Mouse (Mus musculus): ENCODE data around the gene Cenpa. TPM values are rescaled to one million over a fixed set of nuclear protein-coding genes. Genes with fewer than 3 reads are reported as not detected.
"Not testable (repeated sequence)": the region's sequence is repeated elsewhere in the genome, so short reads cannot be mapped to it uniquely, and the experiment has no call there.

Gene Cenpa
- polyA plus RNA-seq, 1 experiment = 3.5 TPM

DNA sequence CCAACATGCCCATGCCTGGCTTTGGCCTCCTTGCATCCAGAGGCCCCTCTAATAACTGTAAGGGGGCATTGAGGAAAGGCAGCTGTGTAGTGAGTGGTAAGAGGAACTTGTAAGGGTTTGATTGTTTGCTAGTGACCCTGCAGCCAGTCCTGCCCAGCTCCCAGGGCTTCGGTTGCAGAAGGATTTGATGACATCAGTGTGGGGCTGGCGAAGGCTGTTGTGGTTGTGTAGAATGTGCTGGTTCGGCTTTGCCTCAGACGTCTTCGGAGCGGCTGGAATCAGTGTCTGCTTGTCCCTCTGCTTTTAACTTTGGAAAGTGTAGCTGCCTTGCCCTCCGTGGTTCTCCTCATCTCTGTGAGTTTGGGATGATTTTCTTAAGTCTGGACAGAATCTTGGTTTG, 10.2 kb downstream of the Cenpa start:
- DNase-seq (ENCODE audit: extremely low spot score in 1 of 2, low spot score in 1 of 2) = no peak

DNA sequence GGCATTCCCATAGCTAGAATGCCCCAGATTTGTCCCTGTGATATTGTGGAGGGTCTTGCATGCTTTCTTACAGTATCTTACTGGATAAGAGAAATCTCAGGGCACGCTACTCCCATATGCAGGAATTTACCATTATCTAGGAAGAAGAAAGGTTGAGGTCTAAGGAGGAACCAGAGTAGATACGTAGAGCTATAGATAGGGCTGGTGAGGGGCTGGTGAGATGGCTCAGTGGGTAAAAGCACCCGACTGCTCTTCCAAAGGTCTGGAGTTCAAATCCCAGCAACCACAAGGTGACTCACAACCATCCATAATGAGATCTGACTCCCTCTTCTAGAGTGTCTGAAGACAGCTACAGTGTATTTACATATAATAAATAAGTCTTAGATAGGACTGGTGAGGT, 11.5 kb downstream of the Cenpa start:
- not testable (repeated sequence) for DNase-seq (ENCODE audit: extremely low spot score in 1 of 2, low spot score in 1 of 2)

DNA sequence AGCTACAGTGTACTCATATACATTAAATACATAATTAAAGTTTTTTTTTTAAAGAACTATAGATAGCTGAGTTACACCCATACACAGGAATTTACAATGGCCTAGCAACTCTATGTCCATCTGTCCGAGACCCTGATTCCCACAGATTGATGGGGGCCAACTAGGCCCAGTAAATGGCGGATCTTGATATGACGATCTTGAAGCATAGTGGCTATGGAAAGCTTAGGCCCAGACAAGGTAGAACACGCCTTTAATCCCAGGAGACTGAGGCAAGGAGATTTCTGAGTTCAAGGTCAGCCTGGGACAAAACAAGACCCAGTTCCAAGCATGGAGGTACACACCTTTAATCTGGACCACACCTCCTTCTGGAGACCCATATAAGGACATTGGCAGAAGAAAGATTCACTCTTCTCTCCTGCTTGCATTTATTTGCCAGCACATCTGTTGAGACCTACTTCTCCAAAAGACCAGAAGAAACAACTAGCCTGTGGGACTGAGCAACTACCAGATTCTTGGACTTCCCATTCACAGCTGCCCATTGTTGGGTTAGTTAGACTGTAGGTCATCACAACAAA, 12.2 kb downstream of the Cenpa start:
- no peak for DNase-seq (ENCODE audit: extremely low spot score in 1 of 2, low spot score in 1 of 2)

DNA sequence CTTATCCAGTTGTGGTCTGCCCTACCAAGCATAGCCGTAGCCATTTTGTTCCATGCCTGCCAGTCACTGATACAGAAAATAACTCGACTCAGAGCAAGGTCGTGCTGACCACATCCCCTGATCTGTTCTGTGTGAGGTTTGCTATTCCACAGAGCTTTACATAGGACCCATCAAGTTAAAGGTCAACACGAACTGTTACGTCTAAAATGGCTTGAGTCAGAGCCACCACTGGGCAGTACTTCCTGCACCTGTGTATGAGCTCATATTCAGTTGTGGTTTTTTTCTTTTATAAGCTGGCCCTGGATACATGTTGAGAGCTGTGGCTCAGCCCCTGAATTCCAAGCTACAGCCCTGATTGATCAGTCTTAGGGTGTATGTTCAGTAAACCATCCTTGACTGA, 13.0 kb downstream of the Cenpa start:
- no peak for DNase-seq (ENCODE audit: extremely low spot score in 1 of 2, low spot score in 1 of 2)

DNA sequence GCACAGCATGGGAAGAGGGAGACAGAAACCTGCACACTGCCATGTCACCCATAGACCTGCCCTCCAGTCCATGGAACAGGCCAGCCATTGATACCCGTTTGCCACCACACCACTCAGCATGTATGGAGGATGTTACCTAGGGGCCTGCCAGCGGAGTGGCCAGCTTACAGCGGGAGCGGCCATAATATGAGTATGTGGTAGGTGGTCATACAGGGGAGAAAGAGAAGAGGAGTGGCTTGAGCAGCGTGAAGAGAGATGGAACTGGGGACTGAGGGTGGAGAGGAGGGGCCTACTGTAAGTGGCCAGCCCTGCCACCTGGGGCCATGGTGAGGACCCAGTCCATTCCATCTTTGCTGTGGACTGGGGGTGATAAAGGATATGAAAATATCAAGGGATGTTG, 15.4 kb downstream of the Cenpa start:
- DNase-seq (ENCODE audit: extremely low spot score in 1 of 2, low spot score in 1 of 2) = no peak

DNA sequence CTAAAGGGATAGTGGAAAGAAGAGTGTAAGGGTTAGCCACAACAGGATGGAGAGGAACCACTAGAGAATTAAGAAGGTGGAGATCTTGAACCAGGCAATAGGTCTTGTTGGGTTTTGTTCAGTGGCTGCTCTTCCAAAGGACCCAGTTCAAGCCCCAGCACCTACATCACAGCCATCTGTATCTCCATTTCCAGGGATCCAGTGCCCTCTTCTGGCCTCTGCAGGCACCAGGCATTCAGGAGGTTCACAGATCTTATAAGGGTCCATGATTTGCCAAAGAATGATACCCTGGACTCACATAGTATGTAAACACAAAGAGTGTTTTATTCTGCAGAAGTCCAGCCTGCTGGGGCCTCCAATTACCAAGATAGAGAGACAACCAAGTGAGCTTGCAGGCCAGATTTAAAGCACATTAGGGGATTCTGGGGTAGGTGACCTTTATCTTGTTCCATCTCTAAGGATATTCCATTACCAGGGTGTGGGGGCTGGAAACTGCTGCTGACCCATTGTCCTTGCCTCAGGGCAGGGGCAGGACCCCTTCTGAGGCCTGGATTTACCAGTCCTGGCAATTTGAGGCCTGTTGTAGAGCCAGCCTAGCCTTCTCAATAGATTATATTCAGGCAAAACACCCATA, 16.5 kb downstream of the Cenpa start:
- no peak for DNase-seq (ENCODE audit: extremely low spot score in 1 of 2, low spot score in 1 of 2)

DNA sequence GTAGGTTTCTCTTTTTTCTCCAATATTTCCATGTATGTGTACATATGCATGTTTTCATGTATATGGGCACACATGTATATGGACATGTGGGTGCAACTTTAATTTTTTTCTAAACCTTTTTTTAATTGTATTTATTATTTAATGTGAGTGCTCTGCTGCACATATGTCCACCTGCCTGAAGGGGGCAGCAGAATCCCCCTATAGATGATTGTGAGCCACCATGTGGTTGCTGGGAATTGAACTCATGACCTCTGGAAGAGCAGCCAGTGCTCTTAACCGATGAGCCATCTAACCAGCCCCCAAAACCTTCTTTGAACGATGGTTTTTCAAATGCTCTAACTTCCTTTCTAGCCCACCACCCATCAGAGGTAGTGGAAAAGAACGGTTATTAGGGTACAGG, 17.4 kb downstream of the Cenpa start:
- no peak for DNase-seq (ENCODE audit: extremely low spot score in 1 of 2, low spot score in 1 of 2)

DNA sequence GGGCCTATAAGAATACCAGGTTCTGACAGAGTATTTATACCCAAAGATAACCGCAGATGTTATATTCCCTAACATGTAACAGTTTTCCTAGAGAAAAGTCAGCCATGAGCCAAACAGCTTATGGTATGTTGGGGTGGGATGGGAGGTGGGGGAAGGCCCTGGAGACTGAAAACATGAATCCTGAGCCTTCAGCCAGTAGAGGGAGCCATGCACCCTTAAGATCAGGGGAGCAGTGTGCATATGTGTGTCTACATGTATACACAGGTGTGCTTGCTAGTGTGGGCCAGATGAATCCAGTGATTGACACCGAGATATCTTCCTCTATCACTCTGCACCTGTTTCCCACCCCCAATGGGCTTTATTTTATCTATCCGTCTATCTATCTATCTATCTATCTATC, 20.2 kb downstream of the Cenpa start:
- peak in 1 of 2 experiments; percentile 63 for DNase-seq (ENCODE audit: extremely low spot score in 1 of 2, low spot score in 1 of 2)

DNA sequence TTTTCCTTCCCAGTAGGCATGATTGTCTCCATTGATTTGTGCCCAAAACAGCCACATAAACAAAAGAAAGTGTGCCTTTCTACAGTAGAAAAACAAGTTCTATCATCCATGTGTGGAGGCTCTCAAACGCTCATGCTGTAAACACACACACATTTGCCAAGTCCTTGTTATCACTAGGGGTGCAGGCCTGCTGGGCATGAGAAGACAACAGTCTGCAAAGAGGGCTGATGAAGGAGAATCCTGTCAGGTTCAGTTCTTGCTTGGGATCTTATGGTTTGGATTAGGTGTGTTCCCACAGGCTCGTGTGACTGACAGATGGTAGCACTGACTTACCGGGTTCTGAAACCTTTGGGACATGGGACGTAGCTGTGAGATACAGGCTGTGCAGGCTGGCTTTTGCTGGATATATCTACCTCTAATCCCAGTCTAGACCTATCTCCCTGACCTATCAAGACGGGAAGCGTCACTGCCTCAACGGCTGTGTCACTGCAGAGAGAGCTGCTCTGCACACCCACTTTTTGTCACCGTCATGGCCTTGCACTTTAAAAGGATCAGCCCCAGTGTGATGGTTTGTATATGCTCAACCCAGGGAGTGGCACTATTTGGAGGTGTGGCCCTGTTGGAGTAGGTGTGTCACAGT, 33.9 kb downstream of the Cenpa start:
- no peak for DNase-seq (ENCODE audit: extremely low spot score in 1 of 2, low spot score in 1 of 2)

DNA sequence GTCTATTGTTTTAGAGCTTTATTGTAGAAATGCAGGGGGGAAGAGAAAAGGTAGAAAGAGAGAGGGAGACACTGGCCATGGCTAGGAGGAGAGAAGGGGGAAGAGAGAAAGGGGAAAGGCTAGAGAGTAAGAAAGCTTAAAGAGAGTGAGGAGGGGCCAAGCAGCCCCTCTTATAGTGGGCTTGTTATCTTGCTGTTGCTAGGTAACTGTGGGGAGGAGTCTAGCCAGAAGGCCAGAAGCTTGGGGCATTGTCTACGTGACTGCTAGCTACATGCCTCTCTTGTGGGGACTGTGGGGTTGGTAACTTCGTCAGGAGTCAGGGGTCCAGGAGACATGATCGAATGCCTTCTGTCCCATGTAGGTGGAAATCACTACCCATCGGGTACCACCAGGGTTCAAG, 34.8 kb downstream of the Cenpa start:
- not testable (repeated sequence) for DNase-seq (ENCODE audit: extremely low spot score in 1 of 2, low spot score in 1 of 2)

DNA sequence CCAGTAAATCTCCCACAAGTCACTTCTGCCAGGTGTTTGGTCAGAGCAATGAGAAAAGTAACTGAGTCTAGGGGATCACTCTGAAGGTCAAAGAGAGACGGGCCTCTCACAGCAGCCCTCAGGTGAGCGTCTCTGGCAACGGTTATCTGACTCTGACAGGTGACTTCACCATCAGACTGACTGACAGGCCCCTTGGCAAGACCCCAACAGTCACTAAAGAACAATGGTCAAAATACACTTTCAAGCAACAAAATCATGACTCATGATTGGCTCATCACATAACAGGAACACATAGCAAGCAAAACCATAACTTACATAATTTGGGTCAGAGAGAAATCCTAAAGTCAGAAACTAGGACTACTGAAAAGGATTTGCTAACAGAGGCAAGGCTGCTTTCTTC, 35.3 kb downstream of the Cenpa start:
- no peak for DNase-seq (ENCODE audit: extremely low spot score in 1 of 2, low spot score in 1 of 2)

DNA sequence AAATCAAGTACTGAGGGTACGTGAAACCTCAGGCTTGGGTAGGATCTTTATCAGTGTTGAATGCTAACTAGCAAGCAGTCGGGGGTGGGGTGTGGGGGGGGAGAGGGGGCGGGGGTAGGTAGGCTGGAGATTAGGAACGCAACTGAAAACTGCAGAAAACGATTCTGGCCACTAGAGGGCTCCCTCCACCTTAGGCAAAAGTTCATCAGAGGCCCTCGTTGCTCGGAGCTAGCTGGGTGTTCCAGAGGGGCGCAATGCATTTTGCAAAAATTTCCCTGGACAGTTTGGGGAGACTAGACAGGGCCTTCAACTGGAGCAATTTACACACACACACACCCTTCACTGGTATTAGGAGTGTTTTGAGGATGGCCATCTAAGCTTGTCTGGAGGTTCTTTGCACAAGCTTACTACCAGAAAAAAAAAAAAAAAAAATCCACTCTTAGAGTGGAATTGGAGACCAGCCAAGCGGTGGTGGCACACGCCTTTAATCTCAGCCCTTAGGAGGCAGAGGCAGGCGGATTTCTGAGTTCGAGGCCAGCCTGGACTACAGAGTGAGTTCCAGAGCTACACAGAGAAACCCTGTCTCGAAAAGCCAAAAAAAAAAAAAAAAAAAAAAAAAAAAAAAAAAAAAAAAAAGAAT, 43.3 kb downstream of the Cenpa start:
- peak; percentile 55 to 90 for DNase-seq (ENCODE audit: extremely low spot score in 1 of 2, low spot score in 1 of 2)

DNA sequence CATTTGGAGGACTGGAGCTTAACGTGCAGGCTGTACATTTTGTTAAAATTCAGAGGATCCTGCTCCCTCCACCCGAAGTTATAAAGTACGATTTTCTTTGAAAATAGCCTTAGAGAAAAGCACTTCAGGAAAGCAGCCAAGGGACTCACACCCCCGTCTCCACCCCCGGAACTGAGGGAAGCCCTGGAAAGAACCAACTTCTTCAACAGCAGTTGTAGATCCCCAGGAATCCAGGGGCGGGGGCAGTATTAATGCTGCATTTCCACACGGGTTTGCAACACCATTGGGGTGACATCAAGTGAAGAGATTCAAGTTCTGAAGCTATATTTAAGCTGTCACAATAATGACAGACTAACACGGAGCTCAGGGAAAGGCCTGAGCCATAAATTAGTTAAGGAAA, 43.9 kb downstream of the Cenpa start:
- DNase-seq (ENCODE audit: extremely low spot score in 1 of 2, low spot score in 1 of 2) = peak; percentile 52 to 85

DNA sequence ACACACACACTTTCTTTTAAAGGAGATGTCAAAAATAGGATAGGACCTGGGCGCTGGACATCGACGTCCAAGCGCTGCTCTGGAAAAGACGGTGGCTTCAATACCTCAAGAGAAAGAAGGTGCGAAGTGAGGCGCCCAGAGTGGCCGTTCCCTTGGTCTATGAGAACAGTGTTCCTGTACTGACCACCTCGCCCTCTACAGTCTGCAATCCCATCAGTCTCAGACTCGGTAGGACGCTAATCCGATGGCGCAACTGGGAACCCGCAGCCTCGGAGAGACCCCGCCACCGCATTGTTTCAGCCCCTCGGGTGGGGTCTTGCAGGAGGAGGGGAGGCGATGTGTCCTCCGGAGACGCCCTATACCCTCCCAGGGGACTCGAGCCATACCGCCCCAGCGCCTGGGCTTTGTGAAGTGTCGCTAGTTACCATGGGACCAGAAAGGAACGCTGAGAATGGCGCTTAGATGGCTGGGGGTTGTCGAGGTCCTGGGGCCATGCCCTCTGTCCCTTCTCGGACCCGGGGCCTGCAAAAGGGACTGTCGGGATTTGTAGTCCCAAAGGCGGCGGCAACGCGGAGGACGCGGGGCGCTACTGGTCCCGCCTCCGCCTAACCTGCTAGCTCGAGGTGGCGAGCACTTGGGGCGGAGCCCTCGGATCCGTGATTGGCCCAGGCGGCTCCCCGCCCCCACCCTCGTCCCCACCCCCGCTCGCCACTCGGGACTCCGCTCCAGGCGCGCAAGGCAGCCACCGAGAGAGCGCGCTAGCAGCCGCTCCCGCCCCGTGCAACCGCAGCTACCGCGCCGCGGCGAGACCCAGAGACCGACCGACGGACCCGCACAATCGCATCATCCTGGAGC, 44.8 kb downstream of the Cenpa start, which contains the start of gene Dpysl5:
Gene Dpysl5 (plus strand): TSS at position 418 of the 855 bp plus-strand sequence.
- DNase-seq (ENCODE audit: extremely low spot score in 1 of 2, low spot score in 1 of 2) = peak; percentile 57 to 81

DNA sequence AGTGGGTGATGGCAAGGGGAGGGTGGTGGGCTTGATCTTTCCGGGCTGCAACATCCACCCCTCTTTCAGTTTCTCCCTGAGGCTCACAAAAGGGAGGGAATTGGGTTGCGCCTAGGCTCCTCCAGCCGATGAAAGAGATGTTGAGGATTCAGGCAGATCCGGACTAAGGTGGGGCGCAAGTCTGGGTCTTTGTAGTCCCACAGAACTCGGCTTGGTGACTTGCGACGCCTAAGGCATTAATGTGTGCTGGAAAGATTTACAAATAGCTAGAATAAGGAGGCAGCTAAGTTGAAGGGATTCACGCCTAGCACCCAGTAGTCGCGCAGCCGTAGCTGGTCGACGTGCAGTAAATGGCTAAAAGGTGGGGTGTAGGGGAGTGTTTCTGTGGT, 45.4 kb downstream of the Cenpa start:
- no peak for DNase-seq (ENCODE audit: extremely low spot score in 1 of 2, low spot score in 1 of 2)

DNA sequence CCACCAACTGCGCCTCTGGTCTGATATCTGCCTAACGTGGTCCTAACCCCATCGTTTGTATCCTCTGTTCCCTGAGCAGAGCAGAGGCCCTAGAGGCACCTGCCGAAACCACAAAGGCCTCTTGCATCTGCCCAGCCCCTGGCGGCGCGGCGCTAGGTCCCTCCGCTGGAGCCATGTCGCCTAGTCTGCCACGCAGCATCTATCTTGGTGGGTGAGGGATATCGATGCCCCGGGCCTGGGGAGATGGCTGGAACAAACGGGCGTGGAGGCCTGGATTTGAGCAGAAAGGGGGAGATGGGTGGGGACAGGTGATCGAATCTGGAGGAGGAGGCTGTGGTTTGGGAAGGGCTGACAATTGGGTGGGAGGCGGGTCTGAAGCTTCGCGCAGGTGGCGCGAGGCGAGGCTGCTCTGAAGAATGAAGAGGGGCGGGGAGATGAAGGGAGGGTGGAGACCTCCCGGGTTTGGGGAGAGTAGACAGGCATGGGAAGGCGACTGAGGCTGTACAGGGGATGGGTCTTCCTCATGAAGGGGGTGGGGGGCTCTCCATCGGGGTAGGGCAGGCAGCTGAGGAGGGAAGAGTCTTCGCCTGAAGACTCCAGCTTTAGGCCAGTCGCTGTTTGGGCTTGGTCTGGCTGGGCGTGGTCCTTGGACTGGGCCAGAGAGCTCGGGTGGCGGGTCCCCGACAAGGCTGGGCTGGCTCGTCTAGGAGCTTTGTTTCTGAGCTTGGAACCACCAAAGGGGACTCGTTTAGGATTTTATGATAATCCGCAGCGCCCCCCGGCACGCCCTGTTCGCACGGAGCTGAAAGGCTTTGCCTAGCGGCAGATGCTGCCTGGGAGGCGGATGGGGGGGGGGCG, 46.1 kb downstream of the Cenpa start:
- DNase-seq (ENCODE audit: extremely low spot score in 1 of 2, low spot score in 1 of 2) = peak in 1 of 2 experiments; percentile 12

DNA sequence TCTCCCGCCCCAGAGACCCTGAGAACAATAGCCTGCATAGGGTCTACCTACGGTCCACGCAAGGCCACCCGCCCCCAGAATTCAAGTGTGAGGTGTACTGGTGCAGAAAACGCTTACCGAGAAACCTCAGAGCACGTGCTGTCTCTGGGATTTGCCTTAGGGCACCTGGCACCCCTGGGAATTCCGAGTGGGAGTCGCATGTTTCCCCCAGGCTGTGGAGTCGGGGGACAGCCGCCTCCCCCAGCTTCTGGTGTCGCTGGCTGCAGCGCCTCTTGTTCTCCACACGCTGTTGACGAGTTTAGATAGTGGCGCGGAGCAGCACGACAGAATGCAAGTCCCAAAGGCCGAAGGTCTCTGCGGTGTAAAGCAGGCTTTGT, 46.7 kb downstream of the Cenpa start:
- DNase-seq (ENCODE audit: extremely low spot score in 1 of 2, low spot score in 1 of 2) = peak in 1 of 2 experiments; percentile 13

DNA sequence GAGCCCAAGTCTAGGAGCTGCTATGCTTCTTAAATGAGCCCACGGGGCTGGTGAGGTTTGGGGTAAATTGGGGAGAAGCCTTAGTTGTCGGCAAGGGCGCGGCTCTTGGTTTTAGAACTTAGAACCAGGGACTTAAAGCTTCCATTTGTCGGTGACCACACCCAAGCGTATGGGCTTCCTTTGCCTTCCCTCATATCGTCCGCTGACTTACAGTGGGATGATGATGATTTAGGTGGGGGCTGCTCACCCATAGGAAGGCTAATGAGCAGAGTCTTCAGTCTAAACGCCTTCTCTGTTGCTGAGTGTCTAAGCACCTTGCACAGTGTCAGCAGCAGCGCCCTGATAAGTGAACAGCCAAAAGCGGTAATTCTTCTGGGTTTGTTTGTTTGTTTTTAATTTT, 47.1 kb downstream of the Cenpa start:
- DNase-seq (ENCODE audit: extremely low spot score in 1 of 2, low spot score in 1 of 2) = no peak

DNA sequence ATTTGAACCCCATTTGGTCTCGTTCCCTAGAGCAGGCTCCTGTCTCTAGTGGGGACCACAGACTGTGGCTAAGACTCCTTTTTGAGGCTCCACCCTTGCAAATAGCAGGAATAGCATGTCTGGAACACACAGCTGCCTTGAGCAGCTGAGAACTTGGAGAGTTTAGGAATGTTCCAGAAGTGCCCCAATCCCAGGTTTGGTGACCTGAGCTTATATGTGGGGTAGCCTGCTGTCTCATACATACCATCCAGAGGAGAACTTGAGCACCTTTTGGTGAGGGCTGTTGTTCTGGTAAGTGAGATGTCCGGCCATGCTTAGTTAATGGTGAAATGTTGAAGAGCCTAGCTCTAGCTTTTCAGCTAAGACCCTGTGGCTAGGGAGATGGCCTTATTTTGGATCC, 49.7 kb downstream of the Cenpa start:
- no peak for DNase-seq (ENCODE audit: extremely low spot score in 1 of 2, low spot score in 1 of 2)

DNA sequence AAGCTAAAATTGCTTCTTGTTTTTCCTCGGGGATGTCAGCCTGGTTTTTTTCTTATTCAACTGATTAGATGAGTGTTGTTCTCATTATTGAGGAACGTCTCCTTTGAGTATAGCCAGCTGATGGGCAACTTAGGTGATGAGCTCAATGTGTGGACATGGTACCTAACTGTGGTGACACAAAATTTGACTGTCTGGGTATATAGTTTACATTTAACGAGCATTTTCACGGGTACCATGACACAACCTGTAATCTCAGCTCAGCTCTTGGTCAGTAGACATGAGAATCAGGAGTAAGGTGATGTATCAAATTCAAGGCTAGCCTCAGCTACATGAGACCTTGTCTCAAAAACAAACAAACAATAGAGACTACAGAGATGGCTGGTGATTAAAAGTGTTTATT, 50.9 kb downstream of the Cenpa start:
- DNase-seq (ENCODE audit: extremely low spot score in 1 of 2, low spot score in 1 of 2) = no peak
